Comparison of ENCODE assay signal across 20 mouse cellular contexts in genomic region chr12:117092345-117093107, GRCm38 (mm10).
DNase-seq lines count a peak whose midpoint lies in the region; ATAC-seq and TF ChIP-seq lines count a peak whose summit lies in the region.
"Had no signal": no experiment of that assay in that cellular context is flagged by ENCODE, and none has a peak within 500 bp of the region (broad histone marks: within the 10 kb centered on the region; RNA-seq: fewer than 3 reads in every experiment).

No protein-coding gene starts in this region.

- H3K9ac ChIP-seq in kidney, embryonic 15.5 days = no peak overlapping the region
- H3K9ac ChIP-seq: embryonic facial prominence, embryonic 12.5 days; forebrain, embryonic 13.5 days had no signal

- intact Hi-C loops in heart, postnatal 10 days (cut with DNase I) = no loop called here

- no peak for TF ChIP-seq CTCF in C2C12 (IDR thresholded peaks at IDR 0.05; ENCODE audit: control insufficient read depth, insufficient read depth, insufficient read length)

- H3K4me3 ChIP-seq in kidney, embryonic 15.5 days (replicated peaks) = no peak overlapping the region
- no peak overlapping the region for H3K4me3 ChIP-seq in C2C12 (ENCODE audit: insufficient read depth, poor library complexity, severe bottlenecking)
- H3K4me3 ChIP-seq: embryonic facial prominence, embryonic 10.5 days; embryonic facial prominence, embryonic 12.5 days; forebrain, embryonic 13.5 days had no signal

- H3K27me3 ChIP-seq in kidney, embryonic 15.5 days = no peaks in the 10 kb centered on the region
- H3K27me3 ChIP-seq in C2C12 (ENCODE audit: control insufficient read depth, insufficient read depth, insufficient read length) = no peaks in the 10 kb centered on the region
- H3K27me3 ChIP-seq: embryonic facial prominence, embryonic 12.5 days; forebrain, embryonic 13.5 days had no signal

- no peaks in the 10 kb centered on the region for H3K79me2 ChIP-seq in C2C12 (ENCODE audit: control insufficient read depth, insufficient read depth)

- H3K27ac ChIP-seq in kidney, embryonic 15.5 days = no peak overlapping the region
- H3K27ac ChIP-seq: embryonic facial prominence, embryonic 10.5 days; embryonic facial prominence, embryonic 12.5 days; forebrain, embryonic 13.5 days had no signal

- H3K79me3 ChIP-seq in C2C12 (ENCODE audit: low read depth) = no peaks in the 10 kb centered on the region

- no peaks in the 10 kb centered on the region for H3K36me3 ChIP-seq in kidney, embryonic 15.5 days
- no peaks in the 10 kb centered on the region for H3K36me3 ChIP-seq in C2C12 (ENCODE audit: control insufficient read depth, insufficient read depth)
- H3K36me3 ChIP-seq: embryonic facial prominence, embryonic 10.5 days; embryonic facial prominence, embryonic 12.5 days had no signal

- DNase-seq in heart, adult 11 months = peak; percentile 36
- DNase-seq in heart, postnatal 10 days = no peak
- no peak for DNase-seq in kidney, adult 11 months
- peak; percentile 62 for DNase-seq in Muller cell, postnatal 12 days (ENCODE audit: inconsistent ontology term)
- DNase-seq in retina, postnatal 1 day = no peak
- DNase-seq: adrenal gland, adult 2 months; adrenal gland, postnatal 10 days; adrenal gland, postnatal 25 days; B cell, adult 2 months; cerebellum, adult 11-12 months; cerebellum, adult 2 months; cerebellum, adult 9-10 months; cerebellum, postnatal 10 days; cerebellum, postnatal 25 days had no signal

- 83% methylated on average over 4 of the region's 4 CpGs for WGBS in kidney, embryonic 15.5 days

- H3K4me2 ChIP-seq in kidney, embryonic 15.5 days = no peak overlapping the region
- H3K4me2 ChIP-seq: embryonic facial prominence, embryonic 12.5 days; forebrain, embryonic 13.5 days had no signal

- no peak overlapping the region for H3ac ChIP-seq in C2C12 (ENCODE audit: control insufficient read depth, insufficient read length, low read depth)

- 0 out of 2 replicates have a peak, but pooled peaks have one; percentile 33 for ATAC-seq in kidney, embryonic 15.5 days (replicated peaks; ENCODE audit: low FRiP score)
- ATAC-seq: forebrain, embryonic 13.5 days; forebrain, embryonic 16.5 days had no signal

- H3K9me3 ChIP-seq in kidney, embryonic 15.5 days (replicated peaks) = no peaks in the 10 kb centered on the region
- H3K9me3 ChIP-seq: embryonic facial prominence, embryonic 10.5 days; embryonic facial prominence, embryonic 12.5 days; forebrain, embryonic 13.5 days had no signal

- no peaks in the 10 kb centered on the region for H3K4me1 ChIP-seq in kidney, embryonic 15.5 days
- H3K4me1 ChIP-seq: embryonic facial prominence, embryonic 10.5 days; embryonic facial prominence, embryonic 12.5 days; forebrain, embryonic 13.5 days had no signal

TF ChIP-seq in C2C12, 6 proteins besides CTCF, POLR2A, EP300 and RAD21:
- no peak for TF ChIP-seq CEBPB (IDR thresholded peaks at IDR 0.05; ENCODE audit: low read depth)
- peak; percentile 56 for TF ChIP-seq MYOD1 (IDR thresholded peaks at IDR 0.05; ENCODE audit: control insufficient read depth, insufficient read length, low read depth)
- no peak for TF ChIP-seq FOSL1 (IDR thresholded peaks at IDR 0.05; ENCODE audit: insufficient read depth, low read length, poor library complexity, severe bottlenecking)

Comparison
In these comparisons a context has a peak if more than half of its experiments do, and no peak if none do; other contexts are left out.
1. DNase-seq: peak in heart, adult 11 months (single experiment) and Muller cell, postnatal 12 days (single experiment); none in heart, postnatal 10 days (0 of 2), kidney, adult 11 months (single experiment) and retina, postnatal 1 day (single experiment).